Mouse (Mus musculus) small intestine, adult 2 months (tissue): ENCODE measurements at regions not wholly inside any gene's neighbourhood (a gene's known extent, or its start where the extent isn't known, plus 50 kb on each side); places are given as distances from the start of the nearest gene placed in this dataset.

Experiments
- H3K27ac ChIP-seq: fragments of 200-500 bp; 2 replicates; pipeline ENCODE4 v1.5.1; 2012; ENCODE audit warnings: low read depth, low read length, control low read depth, inconsistent platforms; ENCODE audit not compliant: insufficient read depth
- H3K27me3 ChIP-seq: fragments of 200-500 bp; 2 replicates; pipeline ENCODE4 v1.6.1; 2012; ENCODE audit warnings: mild to moderate bottlenecking, moderate library complexity, low read length, inconsistent platforms; ENCODE audit not compliant: control insufficient read depth, insufficient read depth
- H3K36me3 ChIP-seq: fragments of 200-500 bp; 2 replicates; pipeline ENCODE4 v1.6.1; 2012; ENCODE audit warnings: mild to moderate bottlenecking, low read length, control low read depth, inconsistent platforms; ENCODE audit not compliant: control insufficient read depth, insufficient read depth
- H3K4me1 ChIP-seq: fragments of 200-500 bp; 2 replicates; pipeline ENCODE4 v1.6.1; 2012; ENCODE audit warnings: low read length, inconsistent platforms, mixed read lengths; ENCODE audit not compliant: control insufficient read depth, insufficient read depth, insufficient read length
- H3K4me3 ChIP-seq: fragments of 200-500 bp; 2 replicates; pipeline ENCODE4 v1.5.1; 2012; ENCODE audit warnings: low read depth, mild to moderate bottlenecking, control low read depth, inconsistent platforms, low read length, moderate library complexity
- CTCF ChIP-seq: fragments of 200-500 bp; IDR thresholded peaks from 2 replicates; pipeline ENCODE4 v1.5.1; 2012; ENCODE audit warnings: low read depth, mild to moderate bottlenecking, control low read depth, inconsistent platforms, low read length, moderate library complexity, mixed read lengths; ENCODE audit not compliant: insufficient replicate concordance, insufficient read length; ENCODE audit errors: extremely low read depth
- POLR2A ChIP-seq: fragments of 200-500 bp; IDR thresholded peaks from 2 replicates; pipeline ENCODE4 v1.6.1; 2012; ENCODE audit warnings: low read depth, mild to moderate bottlenecking, control low read depth, inconsistent platforms, low read length, moderate library complexity
- WGBS: fragments of 180-500 bp; shearing (Covaris S2); methylation state at CpG from one replicate; pipeline ENCODE4 v1.1.7; 2018; 5-methylcytosine and 5-hydroxymethylcytosine counted together

GRCm38 (mm10) chr17:81189996-81190395, 125.1 kb upstream of the Thumpd2 start:
- H3K27me3 ChIP-seq = no peaks in the 10 kb centered on the region
- no peak for TF ChIP-seq CTCF
- no peak for TF ChIP-seq POLR2A
- no peak overlapping the region for H3K27ac ChIP-seq
- H3K36me3 ChIP-seq = no peaks in the 10 kb centered on the region
- H3K4me3 ChIP-seq = no peak overlapping the region
- no peaks in the 10 kb centered on the region for H3K4me1 ChIP-seq
- WGBS = 47% methylated on average over 4 of the region's 4 CpGs

- Histone ChIP-seq H3K4me3 (no peak overlapping the region), H3K36me3 (no peaks in the 10 kb centered on the region), H3K4me1 (no peaks in the 10 kb centered on the region), H3K27me3 (no peaks in the 10 kb centered on the region), H3K27ac (no peak overlapping the region)
- TF ChIP-seq CTCF (no peak), POLR2A (no peak)
- 74% methylated on average over 1 of the region's 1 CpGs for WGBS
Observed at GRCm38 (mm10) chr17:81185685-81186084, 120.8 kb upstream of the Thumpd2 start.

- Histone ChIP-seq H3K36me3 (no peaks in the 10 kb centered on the region), H3K4me1 (no peaks in the 10 kb centered on the region), H3K27ac (no peak overlapping the region), H3K4me3 (no peak overlapping the region), H3K27me3 (no peaks in the 10 kb centered on the region)
- TF ChIP-seq CTCF (no peak), POLR2A (no peak)
- 87% methylated on average over 8 of the region's 8 CpGs for WGBS
Observed at GRCm38 (mm10) chr17:81180813-81181424, 116.0 kb upstream of the Thumpd2 start.

- no peaks in the 10 kb centered on the region for H3K4me1 ChIP-seq
- 91% methylated on average over 3 of the region's 3 CpGs for WGBS
Observed at GRCm38 (mm10) chr17:81176306-81176705, 111.4 kb upstream of the Thumpd2 start.

GRCm38 (mm10) chr17:81175877-81176276, 111.0 kb upstream of the Thumpd2 start:
- no peaks in the 10 kb centered on the region for H3K4me1 ChIP-seq
- no peaks in the 10 kb centered on the region for H3K27me3 ChIP-seq
- WGBS = 34% methylated on average over 4 of the region's 4 CpGs
- H3K27ac ChIP-seq = no peak overlapping the region
- H3K4me3 ChIP-seq = no peak overlapping the region
- H3K36me3 ChIP-seq = no peaks in the 10 kb centered on the region
- TF ChIP-seq POLR2A (no peak), CTCF (no peak)

More at GRCm38 (mm10) chr17:81176306-81176705, 111.4 kb upstream of the Thumpd2 start:
- no peak overlapping the region for H3K27ac ChIP-seq
- H3K27me3 ChIP-seq = no peaks in the 10 kb centered on the region
- no peaks in the 10 kb centered on the region for H3K36me3 ChIP-seq
- TF ChIP-seq POLR2A (no peak), CTCF (no peak)
- no peak overlapping the region for H3K4me3 ChIP-seq

GRCm38 (mm10) chr17:81172943-81173342, 108.1 kb upstream of the Thumpd2 start:
- Histone ChIP-seq H3K4me1 (no peaks in the 10 kb centered on the region), H3K4me3 (no peak overlapping the region), H3K27me3 (no peaks in the 10 kb centered on the region), H3K27ac (no peak overlapping the region), H3K36me3 (no peaks in the 10 kb centered on the region)
- TF ChIP-seq CTCF = no peak
- no peak for TF ChIP-seq POLR2A
- 72% methylated on average over 3 of the region's 3 CpGs for WGBS

- TF ChIP-seq POLR2A = no peak
- no peak for TF ChIP-seq CTCF
- WGBS = 86% methylated on average over 5 of the region's 5 CpGs
- Histone ChIP-seq H3K4me3 (no peak overlapping the region), H3K4me1 (no peaks in the 10 kb centered on the region), H3K27me3 (no peaks in the 10 kb centered on the region), H3K36me3 (no peaks in the 10 kb centered on the region), H3K27ac (no peak overlapping the region)
Observed at GRCm38 (mm10) chr17:81169118-81169517, 104.2 kb upstream of the Thumpd2 start.

DNA sequence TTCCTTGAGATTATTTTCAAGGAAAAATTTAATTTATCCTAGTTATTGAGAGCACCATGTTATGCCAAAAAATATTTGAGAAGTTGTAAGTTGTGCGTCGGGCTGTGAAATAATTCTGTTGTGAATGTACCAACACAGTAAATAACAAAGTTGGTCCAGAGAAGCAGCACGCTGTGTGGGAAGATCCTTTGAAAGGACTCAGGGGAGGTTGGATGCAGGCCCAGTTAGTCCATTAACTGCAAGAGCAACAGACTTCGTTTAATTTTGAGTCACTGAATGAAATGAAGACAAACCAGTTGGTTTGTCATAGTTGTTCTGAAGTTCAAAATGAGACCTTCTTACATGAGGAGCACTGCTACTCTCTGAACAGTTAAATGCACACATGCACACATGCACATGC, 85.8 kb upstream of the Thumpd2 start:
- no peak overlapping the region for H3K4me3 ChIP-seq
- TF ChIP-seq CTCF (no peak), POLR2A (no peak)
- no peaks in the 10 kb centered on the region for H3K27me3 ChIP-seq
- no peaks in the 10 kb centered on the region for H3K4me1 ChIP-seq
- WGBS = 79% methylated on average over 4 of the region's 4 CpGs
- no peaks in the 10 kb centered on the region for H3K36me3 ChIP-seq
- no peak overlapping the region for H3K27ac ChIP-seq
